Mouse (Mus musculus): ENCODE data around the gene Prf1.

GRCm38 (mm10) chr10:61312159-61312558, 14.5 kb downstream of the Prf1 start:
- TF ChIP-seq ZNF384 (IDR thresholded peaks at IDR 0.05; ENCODE audit: low read depth, low read length) (no peak), HCFC1 (IDR thresholded peaks at IDR 0.05; ENCODE audit: borderline replicate concordance, insufficient read depth, low read length) (no peak), MAFK (IDR thresholded peaks at IDR 0.05; ENCODE audit: insufficient read depth, low read depth, low read length) (no peak), ZC3H11A (IDR thresholded peaks at IDR 0.05; ENCODE audit: borderline replicate concordance, low read depth, low read length) (no peak)
